Mouse (Mus musculus) ES-E14 (cell line): ENCODE measurements around the gene Sec16a.

Experiments
- HCFC1 ChIP-seq: IDR thresholded peaks from 2 replicates; pipeline ENCODE4 v1.6.1; 2012; ENCODE audit warnings: low read length, inconsistent platforms, borderline replicate concordance; ENCODE audit not compliant: insufficient read depth
- ZC3H11A ChIP-seq: IDR thresholded peaks from 2 replicates; pipeline ENCODE4 v1.6.1; 2012; ENCODE audit warnings: low read depth, mild to moderate bottlenecking, inconsistent platforms, low read length, borderline replicate concordance

DNA sequence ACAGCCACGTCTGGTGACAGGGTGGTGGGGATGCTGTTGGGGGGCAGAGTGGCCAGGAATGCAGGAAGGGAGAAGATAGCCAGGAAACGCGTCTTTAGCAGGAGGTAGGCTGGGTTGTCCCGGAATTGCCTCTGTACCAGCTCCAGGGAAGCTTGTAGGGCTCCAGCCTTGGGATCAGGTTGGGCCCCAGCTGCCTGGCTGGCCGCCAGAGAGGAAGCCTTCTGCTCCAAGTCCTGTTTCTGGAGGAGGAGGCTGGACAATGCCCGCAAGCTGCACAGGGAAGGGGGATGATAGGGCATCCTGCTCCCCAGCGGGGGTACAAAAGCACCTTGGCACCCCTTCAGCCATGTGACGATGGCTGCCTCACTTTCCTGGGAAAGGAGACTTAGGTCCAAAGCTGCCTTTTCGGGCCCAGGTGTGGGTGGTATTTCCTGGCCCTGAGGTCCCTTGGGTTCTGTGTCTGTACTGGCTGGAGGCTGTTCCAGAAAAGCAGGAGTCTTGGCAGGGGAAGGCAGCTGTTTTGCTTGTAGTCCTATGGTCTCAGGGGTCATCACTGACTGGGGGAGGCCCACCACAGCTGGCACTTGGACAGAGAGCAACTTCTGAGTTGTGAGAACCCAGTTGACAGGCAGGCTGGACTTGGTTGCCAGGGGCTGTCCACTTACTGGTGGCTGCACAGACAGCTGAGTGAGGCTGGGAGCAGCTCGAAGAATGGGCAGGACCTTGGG is 80.1 kb downstream of the Sec16a start:
- TF ChIP-seq ZC3H11A = no peak
- no peak for TF ChIP-seq HCFC1
